Mouse (Mus musculus): ENCODE data around the gene Dnajb2. TPM values are rescaled to one million over a fixed set of nuclear protein-coding genes. Genes with fewer than 3 reads are reported as not detected.

Gene Dnajb2
- polyA plus RNA-seq (2012; rRNA removed), result 41.9 and 44.9 TPM in 2 replicates
- 20.4 and 22.4 TPM in 2 replicates for polyA plus RNA-seq (2014; fragmentation: Nextera tagmentation; extraction: Ambion mirVana)

DNA sequence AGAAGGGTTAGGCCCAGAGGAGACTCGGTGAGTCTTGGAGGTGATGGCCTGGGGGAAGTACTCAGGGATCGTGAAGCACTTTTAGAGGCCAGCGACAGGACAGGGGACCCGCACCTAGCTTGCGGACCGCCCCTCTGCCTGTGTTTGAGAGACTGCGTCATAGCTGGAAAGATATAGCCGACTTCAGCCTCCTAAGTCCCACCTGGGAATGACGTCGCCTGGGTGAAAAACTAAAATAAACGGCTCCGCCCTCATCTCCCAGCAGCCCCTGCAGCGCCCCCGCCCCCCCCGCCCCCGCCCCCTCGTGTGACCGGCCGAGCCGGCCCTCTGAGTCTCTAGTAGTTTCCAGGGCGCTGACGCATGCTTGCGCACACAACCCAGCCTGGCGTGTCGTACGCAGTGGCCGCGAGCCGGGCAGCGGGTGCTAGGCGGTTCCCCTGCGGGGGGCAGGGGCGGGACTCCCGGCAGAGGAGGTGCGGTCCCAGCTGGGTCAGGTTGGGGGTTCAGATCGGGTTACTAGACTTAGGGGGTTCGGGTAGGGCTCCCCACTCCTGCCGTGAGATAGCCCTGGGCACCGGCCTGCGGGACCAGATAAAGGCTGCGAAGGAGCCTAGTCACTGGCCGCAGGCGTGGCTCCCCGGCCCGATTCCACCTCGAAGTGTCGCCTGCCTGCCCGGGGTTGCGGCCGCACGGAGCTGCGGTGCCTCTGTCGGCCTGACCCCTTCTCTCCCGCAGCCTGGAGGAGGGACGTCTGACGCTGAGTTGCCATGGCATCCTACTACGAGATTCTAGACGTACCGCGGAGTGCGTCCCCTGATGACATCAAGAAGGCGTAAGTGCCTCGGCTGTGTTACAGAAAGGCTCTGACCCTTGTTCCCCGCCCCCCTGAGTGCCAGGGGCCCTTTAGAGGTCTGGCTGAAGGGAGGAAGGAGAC, at the start of gene Dnajb2:
Gene Dnajb2, plus strand, starts transcription at position 290 of the 934 bp plus-strand sequence.
- Histone ChIP-seq H3K9me3 (ENCODE audit: control insufficient read depth, low read length) (no peaks in the 10 kb centered on the region), H3K4me2 (replicated peaks; ENCODE audit: low read depth, low read length, severe bottlenecking) (peak within 1 kb of the TSS; percentile 89), H3K4me1 (ENCODE audit: control insufficient read depth, insufficient read depth, low read length) (no peaks in the 10 kb centered on the region; the same call in 1 of the 2 replicates), H3K9ac (ENCODE audit: low read depth, low read length, severe bottlenecking) (peak within 1 kb of the TSS; percentile 80), H3K36me3 (ENCODE audit: control insufficient read depth, insufficient read depth, low read length) (peaks cover 19% of the 10 kb centered on the region), H3K4me3 (replicated peaks; ENCODE audit: low read length) (peak within 1 kb of the TSS; percentile 81), H3K27ac (replicated peaks; ENCODE audit: low read depth, low read length) (peak within 1 kb of the TSS; percentile 59), H3K27me3 (ENCODE audit: control insufficient read depth, insufficient read depth, low read length) (no peaks in the 10 kb centered on the region)
- TF ChIP-seq POLR2A (IDR thresholded peaks at IDR 0.05; ENCODE audit: borderline replicate concordance, extremely low read depth, insufficient read depth, insufficient read length), result no peak; the same call in 1 of the 2 replicates
- DNase-seq (ENCODE audit: low spot score) (peak; percentile 85), ATAC-seq (ENCODE audit: low FRiP score, low read depth) (peak; percentile 90)
- 1% methylated on average over 51 of the region's 64 CpGs for WGBS

DNA sequence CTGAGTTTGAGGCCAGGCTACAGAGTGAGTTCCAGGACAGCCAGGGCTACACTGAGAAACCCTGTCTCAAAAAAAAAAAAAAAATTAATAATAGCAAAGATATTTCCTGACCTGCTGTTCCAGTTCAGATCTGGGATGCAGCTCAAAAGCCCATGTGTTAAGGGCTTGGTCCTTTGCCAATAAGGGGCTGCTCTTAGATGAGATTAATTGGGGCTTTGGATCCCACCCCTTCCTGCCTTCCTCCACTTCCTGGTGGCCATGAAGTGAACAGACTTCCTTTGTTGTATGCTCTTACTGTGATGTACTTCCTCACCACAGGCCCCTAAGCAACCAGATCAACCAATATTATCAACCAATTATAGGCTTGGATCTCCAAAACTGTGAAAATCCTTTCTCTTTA, 49.1 kb upstream of the Dnajb2 start:
- TF ChIP-seq POLR2A (IDR thresholded peaks at IDR 0.05; ENCODE audit: borderline replicate concordance, extremely low read depth, insufficient read depth, insufficient read length), result no peak
- DNase-seq (ENCODE audit: low spot score) (no peak), ATAC-seq (ENCODE audit: low FRiP score, low read depth) (no peak)
- Histone ChIP-seq H3K4me2 (replicated peaks; ENCODE audit: low read depth, low read length, severe bottlenecking) (no peak overlapping the region), H3K9me3 (ENCODE audit: control insufficient read depth, low read length) (no peaks in the 10 kb centered on the region), H3K36me3 (ENCODE audit: control insufficient read depth, insufficient read depth, low read length) (peaks cover 61% of the 10 kb centered on the region), H3K9ac (ENCODE audit: low read depth, low read length, severe bottlenecking) (no peak overlapping the region), H3K27ac (replicated peaks; ENCODE audit: low read depth, low read length) (no peak overlapping the region), H3K4me3 (replicated peaks; ENCODE audit: low read length) (no peak overlapping the region), H3K4me1 (ENCODE audit: control insufficient read depth, insufficient read depth, low read length) (peaks cover 10% of the 10 kb centered on the region), H3K27me3 (ENCODE audit: control insufficient read depth, insufficient read depth, low read length) (no peaks in the 10 kb centered on the region)

DNA sequence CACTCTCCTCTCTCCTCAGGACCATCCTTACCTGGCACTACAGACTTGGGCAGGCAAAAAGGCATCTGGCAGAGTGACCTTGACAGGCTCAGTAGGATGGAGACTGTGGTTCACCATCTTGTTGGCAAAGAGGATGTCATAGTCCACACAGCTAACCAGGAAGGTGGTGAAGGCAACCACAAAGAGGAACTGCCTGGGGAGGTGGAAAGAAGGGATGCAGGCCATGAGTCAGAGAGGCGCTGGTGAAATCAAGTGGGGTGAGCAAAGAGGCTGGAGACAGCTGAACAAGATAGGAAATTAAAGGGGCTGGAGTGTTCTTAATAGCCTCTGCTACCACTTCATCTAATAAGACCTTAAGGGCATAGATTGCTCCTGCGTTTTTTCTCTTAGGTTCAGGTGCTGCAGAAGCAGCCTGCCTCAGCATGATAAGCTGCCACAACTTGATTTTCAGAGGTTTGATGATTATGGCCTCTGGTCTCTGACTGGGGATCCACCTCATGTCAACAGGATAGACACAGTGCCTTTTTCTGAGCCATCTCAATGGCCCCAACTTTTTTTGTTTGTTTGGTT, 48.2 kb upstream of the Dnajb2 start:
- WGBS, result 86% methylated on average over 2 of the region's 2 CpGs
- no peak for ATAC-seq (ENCODE audit: low FRiP score, low read depth)
- H3K36me3 ChIP-seq (ENCODE audit: control insufficient read depth, insufficient read depth, low read length), result peaks cover 52% of the 10 kb centered on the region

DNA sequence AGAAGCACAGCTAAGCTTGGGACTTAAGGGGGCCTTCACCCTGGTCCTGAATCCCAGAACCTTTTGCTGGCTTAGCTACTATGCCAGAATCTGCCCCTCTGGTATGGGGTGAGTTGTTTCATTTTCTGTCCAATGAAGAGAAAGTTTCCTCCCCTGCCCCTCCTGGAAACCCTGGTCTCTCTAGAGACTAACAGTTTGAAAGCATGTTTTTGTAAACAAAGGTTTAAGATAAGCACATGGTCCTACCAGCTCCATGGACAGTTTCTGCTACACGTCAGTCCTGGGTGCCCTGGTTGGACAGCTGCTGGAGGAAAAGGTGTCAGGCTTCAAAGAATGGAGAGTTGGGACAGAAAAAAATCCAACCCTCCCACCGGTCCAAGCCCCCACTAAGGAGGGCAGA, 45.6 kb upstream of the Dnajb2 start:
- Histone ChIP-seq H3K9me3 (ENCODE audit: control insufficient read depth, low read length) (no peaks in the 10 kb centered on the region), H3K4me1 (ENCODE audit: control insufficient read depth, insufficient read depth, low read length) (peaks cover 19% of the 10 kb centered on the region), H3K4me3 (replicated peaks; ENCODE audit: low read length) (peak overlapping the region; percentile 87), H3K27me3 (ENCODE audit: control insufficient read depth, insufficient read depth, low read length) (no peaks in the 10 kb centered on the region), H3K36me3 (ENCODE audit: control insufficient read depth, insufficient read depth, low read length) (peaks cover 29% of the 10 kb centered on the region), H3K27ac (replicated peaks; ENCODE audit: low read depth, low read length) (no peak overlapping the region), H3K9ac (ENCODE audit: low read depth, low read length, severe bottlenecking) (no peak overlapping the region), H3K4me2 (replicated peaks; ENCODE audit: low read depth, low read length, severe bottlenecking) (peak overlapping the region; percentile 90)
- DNase-seq (ENCODE audit: low spot score) (no peak), ATAC-seq (ENCODE audit: low FRiP score, low read depth) (no peak)
- WGBS, result 55% methylated on average over 2 of the region's 2 CpGs
- no peak for TF ChIP-seq POLR2A (IDR thresholded peaks at IDR 0.05; ENCODE audit: borderline replicate concordance, extremely low read depth, insufficient read depth, insufficient read length)

More for the DNA sequence above, 48.2 kb upstream of the Dnajb2 start:
- Histone ChIP-seq H3K4me2 (replicated peaks; ENCODE audit: low read depth, low read length, severe bottlenecking) (no peak overlapping the region), H3K27me3 (ENCODE audit: control insufficient read depth, insufficient read depth, low read length) (no peaks in the 10 kb centered on the region), H3K9ac (ENCODE audit: low read depth, low read length, severe bottlenecking) (no peak overlapping the region), H3K4me3 (replicated peaks; ENCODE audit: low read length) (no peak overlapping the region), H3K27ac (replicated peaks; ENCODE audit: low read depth, low read length) (no peak overlapping the region), H3K4me1 (ENCODE audit: control insufficient read depth, insufficient read depth, low read length) (peaks cover 11% of the 10 kb centered on the region), H3K9me3 (ENCODE audit: control insufficient read depth, low read length) (no peaks in the 10 kb centered on the region)
- no peak for DNase-seq (ENCODE audit: low spot score)
- TF ChIP-seq POLR2A (IDR thresholded peaks at IDR 0.05; ENCODE audit: borderline replicate concordance, extremely low read depth, insufficient read depth, insufficient read length), result no peak

DNA sequence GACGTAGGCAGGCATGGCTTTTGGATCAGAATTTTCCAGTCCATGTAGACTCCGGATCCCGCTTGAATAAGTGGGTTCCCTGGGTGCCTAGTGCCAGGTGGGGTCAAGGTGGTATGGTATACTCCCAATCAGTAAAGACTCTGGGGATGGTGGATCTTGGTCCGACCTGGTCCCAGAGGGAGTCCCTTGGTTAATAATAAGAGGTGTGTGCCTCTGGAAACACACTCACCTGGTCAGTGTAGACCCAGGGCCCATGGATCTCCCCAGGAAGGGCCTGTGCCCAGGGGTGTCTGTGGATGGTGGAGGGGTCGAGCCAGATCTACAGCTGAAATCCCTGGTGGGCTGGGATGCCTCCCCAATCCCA, 45.0 kb upstream of the Dnajb2 start:
- DNase-seq (ENCODE audit: low spot score) (no peak), ATAC-seq (ENCODE audit: low FRiP score, low read depth) (no peak)
- Histone ChIP-seq H3K4me3 (replicated peaks; ENCODE audit: low read length) (peak overlapping the region; percentile 87), H3K36me3 (ENCODE audit: control insufficient read depth, insufficient read depth, low read length) (peaks cover 29% of the 10 kb centered on the region), H3K9me3 (ENCODE audit: control insufficient read depth, low read length) (no peaks in the 10 kb centered on the region), H3K27ac (replicated peaks; ENCODE audit: low read depth, low read length) (0 out of 2 replicates have a peak overlapping the region, but pooled peaks have one; percentile 90), H3K4me1 (ENCODE audit: control insufficient read depth, insufficient read depth, low read length) (peaks cover 19% of the 10 kb centered on the region), H3K4me2 (replicated peaks; ENCODE audit: low read depth, low read length, severe bottlenecking) (peak overlapping the region; percentile 90), H3K9ac (ENCODE audit: low read depth, low read length, severe bottlenecking) (peak overlapping the region; percentile 80), H3K27me3 (ENCODE audit: control insufficient read depth, insufficient read depth, low read length) (no peaks in the 10 kb centered on the region)
- no peak for TF ChIP-seq POLR2A (IDR thresholded peaks at IDR 0.05; ENCODE audit: borderline replicate concordance, extremely low read depth, insufficient read depth, insufficient read length)
- 50% methylated on average over 5 of the region's 5 CpGs for WGBS
